Mouse (Mus musculus) kidney, adult 9 months (tissue): ENCODE measurements around the gene Spem2.
"Not testable (repeated sequence)": the region's sequence is repeated elsewhere in the genome, so short reads cannot be mapped to it uniquely, and the experiment has no call there.

ENCODE experiments used
- DNase-seq: peaks from one replicate; pipeline ENCODE4 v3.0.0; 2022

The Spem2 gene

GRCm38 (mm10) chr11:69818365-69818764 lies at the start of gene Spem2:
Gene Spem2 (minus strand): TSS chr11:69818465.
- DNase-seq, result no peak

GRCm38 (mm10) chr11:69867335-69867734 lies 49.1 kb upstream of the Spem2 start:
- DNase-seq, result no peak

GRCm38 (mm10) chr11:69865561-69865960 lies 47.3 kb upstream of the Spem2 start:
- no peak for DNase-seq

- no peak for DNase-seq
Observed at GRCm38 (mm10) chr11:69864138-69864860, 46.0 kb upstream of the Spem2 start.

DNA sequence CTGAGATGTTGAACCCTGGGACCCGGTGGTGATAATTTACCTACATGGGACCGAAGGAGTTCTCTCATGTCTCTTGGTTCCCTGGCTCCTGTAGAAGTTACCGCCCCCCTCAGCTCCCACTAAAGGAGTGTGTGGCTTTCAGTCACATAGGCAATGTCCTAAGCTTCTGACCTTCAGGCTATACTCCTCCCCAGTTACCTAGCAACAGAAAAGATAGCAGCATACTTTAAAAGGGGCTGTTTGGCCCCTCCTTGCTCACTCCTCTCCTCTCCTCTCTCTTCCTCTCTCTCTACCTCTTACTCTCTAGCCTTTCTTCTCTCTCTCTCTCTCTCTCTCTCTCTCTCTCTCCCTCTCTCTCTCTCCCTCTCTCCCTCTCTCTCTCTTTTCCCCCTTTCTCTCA lies 45.5 kb upstream of the Spem2 start:
- DNase-seq, result not testable (repeated sequence)

GRCm38 (mm10) chr11:69858113-69858998 lies 40.1 kb upstream of the Spem2 start, which contains the start of gene Tnk1:
Gene Tnk1 (minus strand): TSS chr11:69858730.
- peak; percentile 74 for DNase-seq

- peak; percentile 41 for DNase-seq
Observed at GRCm38 (mm10) chr11:69855347-69855746, 37.1 kb upstream of the Spem2 start.

DNA sequence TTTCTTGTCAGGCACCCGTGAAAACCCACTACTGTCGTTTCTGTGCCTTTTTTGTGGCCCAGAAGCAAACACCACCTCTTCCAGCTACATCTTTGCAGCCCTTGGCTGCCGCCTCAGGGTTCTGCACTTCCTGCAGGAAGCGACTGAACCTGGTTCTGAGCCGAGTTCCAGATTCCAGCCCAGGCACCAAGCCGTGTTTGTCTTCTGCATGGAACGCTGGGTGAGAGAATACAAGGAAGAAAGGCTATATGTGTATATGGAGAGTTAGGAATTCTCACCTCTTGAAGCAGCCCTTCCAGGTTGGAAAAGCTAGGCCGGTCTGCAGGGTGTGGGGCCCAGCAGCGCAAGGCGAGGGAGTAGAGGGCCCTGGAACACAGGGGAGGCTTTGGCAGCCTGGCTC lies 36.4 kb upstream of the Spem2 start:
- DNase-seq, result no peak

DNA sequence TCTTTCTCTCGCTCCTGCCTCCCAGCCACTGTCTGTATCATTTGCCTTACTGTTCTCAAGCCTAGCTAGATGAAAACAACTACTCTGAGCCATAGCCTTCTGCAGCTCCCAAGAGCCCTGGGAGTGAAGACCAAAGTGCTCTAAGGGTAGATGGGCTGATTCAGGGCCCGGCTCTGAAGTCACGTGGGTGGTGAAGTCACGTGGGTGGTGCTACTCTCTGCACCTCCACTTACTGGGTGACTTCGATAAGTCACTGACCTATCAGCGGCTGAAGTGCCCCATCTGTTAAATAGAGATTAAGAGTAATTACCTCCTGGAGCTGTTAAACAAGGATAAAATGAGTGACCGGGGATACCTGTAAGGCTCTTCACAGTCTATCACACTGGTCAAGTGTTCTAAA lies 35.7 kb upstream of the Spem2 start:
- DNase-seq, result peak; percentile 50

DNA sequence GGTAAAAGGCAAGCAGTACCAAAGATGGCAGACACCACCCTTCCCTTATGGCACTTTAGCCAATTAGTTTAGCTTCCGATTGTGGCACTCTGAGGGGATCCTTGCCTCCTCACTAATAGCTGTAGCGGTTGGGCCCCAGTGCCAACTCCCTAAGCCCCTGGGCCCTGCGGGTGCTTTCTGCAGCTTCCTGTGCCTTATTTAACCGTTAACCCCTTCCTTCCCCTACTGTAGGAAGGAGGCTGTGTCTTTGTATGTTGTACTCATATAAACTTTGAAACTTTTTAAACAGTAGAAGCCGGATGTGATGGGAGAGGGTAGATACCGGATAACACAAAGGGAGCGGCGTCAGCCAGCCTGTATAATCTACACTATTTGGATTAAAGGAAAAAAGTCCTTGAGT lies 32.5 kb upstream of the Spem2 start:
- no peak for DNase-seq

DNA sequence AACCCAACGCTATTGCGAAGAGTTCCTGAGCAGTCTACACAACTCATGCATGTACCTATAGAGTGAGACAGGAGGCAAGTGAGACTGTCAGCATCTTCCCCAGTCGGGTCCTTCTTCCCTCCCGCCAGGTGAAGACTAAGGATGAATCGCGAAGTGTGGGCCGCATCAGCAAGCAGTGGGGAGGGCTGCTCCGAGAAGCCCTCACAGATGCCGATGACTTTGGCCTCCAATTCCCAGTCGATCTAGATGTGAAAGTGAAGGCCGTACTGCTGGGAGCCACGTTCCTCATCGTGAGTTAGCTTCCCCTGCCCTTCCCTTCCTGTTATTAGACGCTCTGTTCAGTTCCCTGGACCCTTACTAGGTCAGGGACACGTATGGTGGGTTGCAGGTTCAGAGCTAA lies 31.6 kb upstream of the Spem2 start:
- no peak for DNase-seq

- no peak for DNase-seq
Observed at GRCm38 (mm10) chr11:69849128-69849527, 30.9 kb upstream of the Spem2 start.

- no peak for DNase-seq
Observed at GRCm38 (mm10) chr11:69848021-69848420, 29.8 kb upstream of the Spem2 start.

DNA sequence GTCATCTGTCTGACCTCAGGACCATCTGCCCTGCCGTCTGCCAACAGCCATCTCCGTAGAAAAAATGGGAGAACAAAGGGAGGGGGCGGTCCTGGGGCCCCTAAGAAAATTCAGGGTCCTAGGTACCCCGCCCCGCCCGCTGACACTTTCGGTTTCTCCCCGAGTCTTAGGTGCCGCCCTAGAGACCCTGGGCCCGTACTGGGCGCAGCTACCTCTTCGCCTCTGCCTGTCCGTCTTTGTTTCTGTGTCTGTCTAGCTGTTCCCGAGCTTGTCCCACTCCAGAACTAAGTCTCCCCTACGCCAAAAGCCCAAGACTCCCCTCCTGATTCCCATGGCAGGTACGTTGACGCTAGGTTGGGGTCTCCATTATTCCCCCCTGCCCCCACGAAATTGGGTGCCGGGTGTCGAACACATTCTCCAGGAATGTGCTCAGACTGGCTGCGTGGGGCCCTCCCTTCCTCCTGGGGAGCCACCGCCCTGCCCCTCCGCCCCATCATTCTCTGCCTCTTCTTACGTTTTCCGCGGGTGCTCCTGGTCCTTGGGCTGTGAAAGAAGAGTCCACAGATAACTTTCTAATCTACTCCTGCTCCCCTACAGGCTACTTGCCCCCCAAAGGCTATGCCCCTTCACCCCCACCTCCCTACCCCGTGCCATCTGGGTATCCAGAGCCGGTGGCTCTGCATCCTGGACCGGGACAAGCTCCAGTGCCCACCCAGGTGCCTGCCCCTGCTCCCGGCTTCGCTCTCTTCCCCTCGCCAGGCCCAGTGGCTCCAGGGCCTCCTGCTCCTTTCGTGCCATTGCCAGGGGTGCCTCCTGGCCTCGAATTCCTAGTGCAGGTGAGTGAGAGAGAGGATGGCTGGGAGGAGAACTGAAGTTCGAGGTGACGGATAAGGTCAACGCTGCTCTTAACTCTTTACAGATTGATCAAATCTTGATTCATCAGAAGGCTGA lies 28.7 kb upstream of the Spem2 start:
- DNase-seq, result no peak

GRCm38 (mm10) chr11:69846198-69846680 lies 28.0 kb upstream of the Spem2 start, which contains the start of gene Plscr3:
Gene Plscr3 (plus strand): TSS chr11:69846376.
- peak; percentile 96 for DNase-seq

DNA sequence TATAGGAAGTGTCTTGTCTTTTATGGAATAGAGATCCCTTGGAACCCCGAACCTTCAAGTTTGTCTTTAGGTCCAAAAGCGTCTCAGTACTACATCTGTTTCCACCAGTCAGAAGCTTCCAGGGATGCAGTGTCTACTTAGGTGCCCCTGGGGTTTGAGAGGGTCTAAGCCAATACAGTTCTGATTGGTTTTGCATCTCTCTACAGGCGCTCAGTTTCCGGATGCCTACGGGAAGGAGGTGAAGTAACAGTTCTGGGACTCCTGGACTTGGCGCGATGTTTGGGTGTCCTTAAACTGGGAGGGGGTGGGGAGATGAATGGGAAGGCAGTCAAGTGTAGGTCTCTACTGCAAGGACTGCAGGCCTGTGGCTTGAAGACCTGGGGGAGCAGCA lies 20.4 kb upstream of the Spem2 start:
- no peak for DNase-seq

DNA sequence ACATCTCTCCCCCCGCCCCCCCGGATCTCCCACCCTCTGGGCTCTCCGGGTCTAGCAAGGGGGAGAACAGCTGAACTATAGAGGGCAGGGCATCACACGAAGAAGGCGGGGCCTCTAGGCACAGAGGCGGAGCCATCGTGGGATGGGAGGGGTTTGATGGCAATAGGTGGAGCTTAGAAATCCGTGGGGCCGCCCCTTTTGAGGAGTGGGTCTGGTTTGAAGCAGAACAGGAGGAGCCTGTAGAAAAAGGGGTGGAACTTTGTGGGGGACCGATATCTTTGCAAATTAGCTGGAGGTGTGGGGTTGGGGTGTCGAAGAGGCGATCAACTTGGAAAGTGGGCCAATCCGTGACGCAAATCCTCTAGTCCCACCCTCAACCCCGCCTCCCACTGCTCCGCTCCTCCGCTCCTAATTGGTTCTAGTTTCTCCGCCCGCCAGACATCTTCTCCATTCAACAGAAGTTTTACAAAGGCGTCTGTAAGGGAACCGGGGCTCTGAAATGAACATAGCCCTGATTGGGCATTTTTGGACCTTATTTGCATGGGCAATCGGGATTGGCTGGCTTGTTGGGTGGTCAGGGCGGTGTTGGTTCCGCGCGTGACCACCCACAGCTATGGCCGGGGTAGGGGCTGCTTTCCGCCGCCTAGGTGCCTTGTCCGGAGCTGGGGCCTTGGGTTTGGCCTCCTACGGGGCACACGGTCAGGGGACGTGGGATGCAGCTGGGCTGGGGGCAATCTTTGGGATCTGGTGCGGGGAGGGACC lies 19.9 kb upstream of the Spem2 start, which contains the start of gene Tmem256:
Gene Tmem256, plus strand, starts transcription at position 563 of the 762 bp plus-strand sequence.
- peak; percentile 99 for DNase-seq

- no peak for DNase-seq
Observed at GRCm38 (mm10) chr11:69837604-69837951, 19.3 kb upstream of the Spem2 start, which contains the start of gene Nlgn2. Gene Nlgn2 (minus strand): TSS chr11:69837784.

DNA sequence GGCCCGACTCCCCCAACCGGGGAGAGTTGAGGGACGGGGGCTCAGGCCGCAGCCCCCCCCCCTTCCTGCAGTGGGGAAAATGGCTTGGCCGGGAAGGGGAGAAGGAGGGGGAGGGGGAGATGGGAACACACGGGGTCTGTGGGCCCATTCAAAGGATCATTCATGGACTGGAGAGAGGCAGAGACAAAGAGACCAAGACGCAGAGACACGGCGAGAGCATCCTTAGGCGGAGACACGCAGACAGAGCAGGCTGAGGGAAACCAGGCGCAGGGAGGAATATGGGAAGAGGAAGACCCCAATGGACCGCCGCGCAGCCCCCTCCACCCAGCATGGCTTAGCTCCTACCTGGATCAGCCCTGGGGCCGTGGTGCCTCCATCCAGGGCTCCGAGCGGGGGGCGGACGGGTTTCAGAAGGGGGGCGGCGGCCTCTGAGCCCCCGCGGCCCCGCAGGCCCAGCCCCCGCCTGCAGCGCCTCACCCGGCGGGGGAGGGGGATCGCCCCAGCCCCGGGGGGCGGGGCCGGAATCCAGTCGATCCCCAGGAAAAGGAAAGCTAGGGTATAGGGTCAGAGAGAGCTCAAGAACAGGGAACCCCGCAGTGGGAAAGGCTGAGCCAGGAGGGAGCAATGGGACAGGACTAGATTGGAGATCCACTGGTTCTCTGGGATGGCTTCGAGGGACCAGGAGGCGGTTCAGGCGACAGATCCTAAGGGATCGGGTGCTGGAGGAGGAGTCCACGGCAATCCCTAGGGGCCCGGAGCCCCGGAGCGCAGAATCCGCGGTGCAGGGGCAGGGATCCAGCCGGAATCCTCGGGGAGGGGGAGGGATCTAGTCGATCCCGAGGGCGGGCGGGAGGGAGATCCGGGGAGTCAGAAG lies 18.7 kb upstream of the Spem2 start:
- peak; percentile 30 for DNase-seq

GRCm38 (mm10) chr11:69835966-69836335 lies 17.7 kb upstream of the Spem2 start:
- no peak for DNase-seq
